Mouse (Mus musculus) cerebellum, postnatal 4 days (tissue): Measurements from ENCODE around the gene Fam219a.

Source experiments
- DNase-seq, 2 experiments: peaks; one replicate each; pipeline ENCODE4 v3.0.0; 2022; ENCODE audit warnings: low spot score in 2 of 2, mixed read lengths in 1 of 2

The Fam219a gene

DNA sequence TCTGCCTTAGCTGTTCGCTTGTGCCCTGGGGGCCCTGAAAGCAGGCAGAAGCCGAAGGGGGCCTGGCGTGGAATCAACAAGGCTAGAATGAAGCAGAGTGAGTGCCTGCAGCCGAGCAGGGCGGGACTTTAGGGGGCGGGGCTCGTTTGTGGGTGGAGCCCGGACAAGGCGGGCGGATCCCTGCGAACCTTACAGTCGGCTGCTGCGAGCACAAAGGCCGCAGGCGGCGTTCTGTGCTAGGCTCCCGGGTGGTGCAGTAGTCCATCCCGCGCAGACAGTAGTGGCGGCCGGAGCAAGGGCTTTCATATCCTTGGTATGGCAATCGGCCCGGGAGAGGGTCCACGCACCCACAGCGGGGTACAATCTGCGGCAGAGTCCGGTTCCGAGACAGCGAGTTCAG is 62.4 kb downstream of the Fam219a start:
- DNase-seq, result peak; percentile 72 to 85

DNA sequence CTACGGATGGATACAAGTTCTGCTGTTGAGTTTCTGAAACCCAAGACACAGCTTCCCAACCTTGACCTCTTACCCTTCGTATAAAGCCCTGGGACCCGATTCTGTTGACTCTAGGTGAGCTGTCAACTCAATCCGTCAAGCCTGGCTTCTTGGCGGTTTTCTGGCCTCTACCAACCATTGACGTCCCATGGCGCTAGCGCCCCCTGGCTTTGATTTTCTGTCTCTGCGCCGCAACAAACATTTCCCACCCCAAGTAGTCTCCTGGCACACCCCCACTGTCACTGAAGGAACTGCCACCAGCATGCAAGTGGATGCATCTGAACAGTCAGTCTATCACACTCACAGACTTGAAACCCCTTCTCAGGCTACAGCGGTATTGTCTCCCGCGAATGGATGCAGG is 63.2 kb downstream of the Fam219a start:
- peak in 1 of 2 experiments; percentile 65 for DNase-seq

- DNase-seq, result no peak
These were observed 64.2 kb downstream of the Fam219a start for GRCm38 (mm10) chr4:41505131-41505551.

DNA sequence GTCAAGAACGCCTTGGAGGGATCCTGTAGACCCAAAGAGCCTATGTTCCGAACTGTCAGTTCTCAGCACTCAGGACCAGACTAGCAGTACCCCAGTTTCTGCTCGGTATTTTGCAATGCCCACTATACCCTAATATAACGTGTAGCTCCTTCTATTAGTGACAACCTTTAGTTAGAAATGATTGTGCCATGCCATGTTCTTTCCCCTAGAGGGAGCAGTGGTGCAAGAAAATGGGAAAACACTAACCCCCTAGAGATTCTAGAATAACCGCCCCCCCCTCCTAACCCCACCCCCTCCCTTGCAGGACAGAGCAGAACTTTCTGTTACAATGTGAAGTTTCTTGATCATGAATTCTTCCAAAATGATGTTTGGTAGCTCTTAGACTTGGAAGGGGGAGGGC is 65.0 kb downstream of the Fam219a start:
- no peak for DNase-seq

DNA sequence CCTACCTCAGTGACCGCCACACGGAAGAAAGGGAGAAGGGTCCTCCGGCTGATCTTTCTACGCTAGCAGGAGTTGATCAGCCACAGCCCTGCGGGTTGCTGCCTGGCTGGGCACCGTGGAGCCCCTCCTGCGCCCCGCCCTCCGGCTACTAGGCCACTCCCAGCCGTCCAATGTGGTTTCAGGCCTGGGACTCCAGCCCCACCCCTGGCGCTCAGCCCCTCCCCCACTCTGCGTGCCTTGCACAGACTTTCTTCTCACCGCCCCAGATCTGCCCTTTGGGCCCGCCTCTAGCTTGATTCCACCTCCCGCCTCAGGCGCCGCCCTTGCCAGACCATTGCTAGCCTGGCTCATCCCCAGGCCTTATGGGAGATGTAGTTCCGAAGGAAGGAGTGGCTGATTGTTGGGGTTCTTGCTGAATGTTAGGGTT is 66.3 kb downstream of the Fam219a start, which contains the start of gene AI464131:
Gene AI464131, minus strand, starts transcription at position 91 of the 427 bp plus-strand sequence.
- peak; percentile 95 to 97 for DNase-seq

DNA sequence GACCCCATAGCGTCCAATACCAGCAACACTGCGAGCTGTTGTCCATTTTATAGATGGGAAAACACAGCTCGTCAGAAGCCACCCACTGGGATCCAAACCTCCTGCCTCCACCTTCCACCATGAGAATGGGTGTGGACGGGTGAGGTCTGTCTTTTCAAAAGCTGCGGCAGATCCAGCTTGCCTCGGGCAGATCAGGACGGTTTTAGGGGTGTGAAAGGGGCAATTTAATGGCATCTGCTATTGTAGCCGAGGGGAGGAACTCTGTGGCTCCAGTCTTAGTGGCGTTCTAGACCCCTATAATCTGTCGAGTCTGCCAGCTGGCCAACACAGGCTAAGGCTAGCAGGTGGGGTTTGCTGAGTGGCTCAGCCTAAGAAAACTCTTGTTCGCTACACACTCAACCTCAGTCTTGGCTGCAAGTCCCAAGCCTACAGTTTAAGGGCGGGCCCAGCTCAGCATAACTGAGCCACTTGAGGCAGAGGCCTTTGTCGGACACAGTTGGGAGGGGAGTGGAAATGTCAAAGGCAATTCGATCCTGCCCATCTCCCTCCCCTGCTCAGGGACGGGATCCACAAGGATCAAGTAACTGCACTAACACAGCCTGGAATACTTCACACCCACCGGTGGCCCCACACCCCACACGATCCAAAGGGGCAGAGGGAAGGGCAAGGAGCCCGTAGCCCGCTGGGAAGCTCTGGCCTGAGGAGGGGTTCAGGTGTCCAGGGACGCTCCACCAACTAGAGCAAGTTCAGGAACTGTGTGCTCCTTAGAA is 67.0 kb downstream of the Fam219a start:
- no peak for DNase-seq

DNA sequence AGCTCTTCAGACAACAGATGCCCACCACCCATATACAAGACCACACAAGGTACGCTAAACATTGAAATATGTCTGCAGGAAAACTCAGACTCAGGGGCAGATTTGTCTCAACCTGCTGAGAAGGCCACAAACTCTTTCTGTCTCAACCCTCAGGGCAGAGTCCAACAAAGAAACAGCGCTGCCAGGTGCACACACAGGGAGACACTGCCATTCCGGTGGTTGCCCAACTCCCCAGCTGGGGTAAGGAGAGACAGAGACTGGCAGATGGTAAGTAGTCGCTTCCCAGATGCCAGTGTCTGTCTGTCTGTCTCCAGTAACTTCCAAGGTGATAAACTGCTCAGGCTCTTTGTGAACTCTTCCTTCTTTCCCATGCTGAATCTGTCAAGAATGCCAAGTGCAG is 68.6 kb downstream of the Fam219a start:
- no peak for DNase-seq

DNA sequence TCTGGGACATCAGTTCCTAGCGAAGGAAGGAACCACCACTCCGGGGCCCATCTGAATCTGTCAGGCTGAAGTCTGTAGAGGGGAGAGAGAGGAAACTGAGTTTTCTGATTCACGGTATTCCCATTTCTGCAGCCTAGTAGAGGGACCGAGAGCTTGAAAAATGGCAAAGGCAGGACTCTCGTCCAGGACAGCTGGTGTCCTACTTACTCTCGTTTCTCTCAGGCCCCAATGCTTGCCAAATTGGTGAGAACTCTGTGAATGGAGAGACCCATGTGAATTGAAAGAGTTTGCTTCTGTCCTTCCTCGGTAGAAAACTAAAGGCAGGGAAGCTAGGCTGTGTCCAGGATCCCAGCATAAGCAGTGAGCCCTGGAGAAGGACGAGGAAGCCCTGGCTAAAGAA is 69.7 kb downstream of the Fam219a start:
- DNase-seq, result no peak

GRCm38 (mm10) chr4:41498921-41499391 is 70.4 kb downstream of the Fam219a start:
- no peak for DNase-seq

DNA sequence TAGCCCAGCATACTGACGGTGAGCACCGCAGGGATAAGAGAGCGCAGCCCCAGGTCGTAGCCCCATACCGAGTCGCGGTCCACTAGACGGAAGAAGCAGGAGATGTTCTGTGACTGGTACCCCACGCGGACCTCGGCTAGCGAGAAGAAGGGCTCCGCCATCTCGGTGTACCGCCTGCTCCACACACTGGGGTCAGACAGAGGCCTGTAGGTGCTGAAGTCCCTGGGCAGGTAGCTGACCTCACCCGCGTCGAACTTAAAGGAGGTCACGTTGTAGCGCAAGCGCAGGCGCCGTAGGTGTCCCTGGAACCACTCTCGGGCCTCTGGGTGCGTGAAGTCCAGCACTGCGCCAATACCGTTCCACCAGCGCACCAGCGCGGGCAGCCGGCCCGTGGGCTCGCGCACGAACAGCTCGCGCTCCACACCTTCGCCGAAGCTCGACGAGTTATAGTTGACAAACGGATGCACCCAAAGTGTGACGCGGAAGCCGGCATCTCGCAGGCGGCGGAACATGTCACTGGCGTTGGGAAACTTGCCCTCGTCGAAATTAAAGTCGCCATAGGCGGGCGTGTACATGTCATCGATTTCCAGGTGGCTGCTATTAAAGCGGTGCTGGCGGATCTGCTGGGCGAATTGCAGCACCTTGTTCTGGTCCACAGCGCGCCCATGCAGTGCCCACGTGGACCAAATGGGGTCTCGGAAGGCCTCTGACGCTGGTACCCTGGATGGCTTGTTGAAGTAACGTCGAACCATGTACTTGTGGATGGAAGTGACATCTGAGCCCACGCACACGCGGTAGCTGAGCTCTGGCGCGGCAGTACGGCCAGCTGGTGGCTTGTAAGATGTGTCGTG is 71.1 kb downstream of the Fam219a start:
- DNase-seq, result no peak

GRCm38 (mm10) chr4:41497579-41497978 is 71.8 kb downstream of the Fam219a start:
- DNase-seq, result peak in 1 of 2 experiments; percentile 52

DNA sequence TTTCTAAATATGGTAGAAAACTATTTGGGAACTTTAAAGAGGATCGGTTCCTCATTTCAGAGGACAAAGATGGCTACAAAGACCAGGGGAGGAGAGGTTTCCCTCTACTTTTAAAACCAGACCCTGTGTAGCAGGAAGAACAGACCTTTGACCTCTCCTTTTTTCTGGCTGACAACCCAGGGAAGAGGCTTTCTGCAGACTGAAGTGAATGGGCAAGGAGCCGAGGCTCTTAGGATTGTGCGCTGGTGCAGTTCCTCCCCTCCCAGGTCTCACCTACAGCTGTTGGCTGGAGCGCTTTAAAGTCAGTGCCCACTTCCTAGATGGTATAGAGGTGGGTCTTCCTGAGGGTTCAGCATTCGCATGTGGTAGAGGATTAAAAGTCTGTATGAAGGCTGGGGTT is 72.3 kb downstream of the Fam219a start:
- no peak for DNase-seq

DNA sequence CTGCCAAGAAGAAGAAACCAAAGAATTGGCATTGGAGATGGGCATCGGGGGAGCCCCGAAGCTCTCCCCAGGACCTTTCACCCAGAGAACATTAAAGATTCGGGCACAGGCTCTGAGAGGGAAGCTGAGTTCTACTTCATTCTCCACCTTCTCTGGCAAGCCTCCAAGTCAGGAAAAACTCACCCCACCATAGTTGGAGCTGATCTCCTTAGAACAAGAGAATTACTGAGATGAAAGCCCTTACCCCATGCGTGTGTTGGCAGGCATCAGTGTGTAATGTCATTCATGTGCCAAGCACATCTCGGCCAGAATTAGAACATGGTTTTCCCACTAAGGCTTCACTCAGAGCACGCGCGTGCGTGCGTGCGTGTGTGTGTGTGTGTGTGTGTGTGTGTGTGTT is 73.5 kb downstream of the Fam219a start:
- peak in 1 of 2 experiments; percentile 46 for DNase-seq

DNA sequence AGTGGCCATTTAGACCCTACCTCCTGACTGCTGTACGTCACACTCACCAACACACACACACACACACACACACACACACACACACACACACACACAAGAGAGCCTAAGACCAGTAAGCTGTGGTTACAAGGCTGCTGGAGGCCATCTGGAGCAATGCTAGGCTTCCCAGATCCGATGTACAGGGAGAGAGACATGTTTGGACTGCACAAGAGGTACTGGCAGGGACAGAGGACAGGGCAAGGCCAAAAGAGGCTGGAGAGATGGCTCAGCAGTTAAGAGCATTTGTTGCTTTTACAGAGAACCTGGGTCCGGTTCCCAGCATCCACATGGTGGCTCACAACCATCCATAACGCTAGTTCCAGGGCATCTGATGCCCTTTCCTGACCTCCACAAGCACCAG is 74.3 kb downstream of the Fam219a start:
- no peak for DNase-seq

DNA sequence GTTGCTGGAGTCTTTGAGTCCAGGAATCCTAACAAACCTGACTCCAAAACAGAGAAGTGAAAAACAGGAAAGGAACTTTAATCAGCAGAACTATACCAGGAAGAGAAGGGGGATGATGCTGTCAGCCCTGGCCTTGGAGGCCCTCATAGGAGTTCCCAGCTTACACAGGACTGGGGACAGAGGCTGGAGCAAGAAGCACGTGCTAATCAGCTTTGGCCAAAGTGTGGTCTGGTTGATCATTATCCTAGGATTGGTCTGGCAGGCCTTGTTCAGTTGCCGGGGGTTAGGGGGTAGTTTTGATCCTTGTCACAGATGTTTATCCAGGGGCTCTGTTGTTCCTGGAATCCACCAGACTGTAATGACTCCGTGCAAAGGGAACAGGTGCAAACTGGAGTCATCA is 75.0 kb downstream of the Fam219a start:
- no peak for DNase-seq

DNA sequence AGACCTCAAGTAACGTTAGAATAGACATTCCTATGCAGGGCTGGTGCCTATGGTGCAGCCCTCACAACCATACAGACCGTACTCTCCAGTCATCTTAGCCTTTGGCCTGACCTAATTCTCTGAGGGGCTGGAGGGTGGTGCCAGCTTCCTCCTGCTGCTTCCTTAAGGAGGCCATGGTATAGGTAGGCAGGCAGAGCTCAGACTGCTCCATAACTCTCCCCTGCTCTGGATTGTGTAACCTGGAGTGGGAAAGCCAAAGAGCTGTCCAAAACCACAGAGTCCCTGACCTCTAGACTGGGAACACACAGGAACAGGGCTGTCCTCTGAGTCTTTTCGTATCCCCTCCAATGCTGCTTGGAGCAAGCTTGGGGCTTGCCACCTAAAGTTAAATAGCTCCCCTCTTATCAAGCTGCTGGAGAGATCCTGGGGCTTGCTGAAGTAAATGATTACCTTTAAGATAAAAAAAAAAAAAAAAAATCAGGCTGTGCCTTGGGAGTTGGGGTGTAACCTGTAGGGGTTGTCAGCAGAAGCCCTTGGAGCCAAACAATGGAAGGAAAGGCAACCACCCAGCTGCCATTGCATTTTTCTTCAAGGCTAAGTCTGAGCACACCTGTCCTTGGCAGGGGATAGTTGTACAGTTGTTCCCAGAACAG is 75.7 kb downstream of the Fam219a start:
- DNase-seq, result no peak

DNA sequence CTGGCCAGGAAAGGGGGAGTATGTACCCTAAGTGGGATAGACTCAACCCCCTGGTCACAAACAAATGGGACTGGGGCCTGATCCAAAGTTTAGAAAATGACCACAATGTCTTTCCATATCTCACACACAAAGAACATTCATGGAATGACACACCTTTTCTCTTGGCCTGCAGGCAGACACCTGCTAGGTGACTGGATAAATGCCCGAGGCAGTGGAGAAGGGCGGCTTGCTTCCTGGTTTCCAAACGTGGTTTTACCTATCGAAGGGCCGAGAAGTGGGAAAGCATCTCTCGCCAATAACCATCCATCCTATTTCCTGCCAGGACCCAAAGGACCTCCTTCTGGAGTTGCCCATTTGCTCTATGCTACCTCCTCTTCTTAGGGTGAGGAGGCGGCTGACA is 76.4 kb downstream of the Fam219a start:
- DNase-seq, result no peak

- no peak for DNase-seq
These were observed 87.7 kb downstream of the Fam219a start for GRCm38 (mm10) chr4:41481601-41482017.

- DNase-seq, result no peak
These were observed 89.1 kb downstream of the Fam219a start for GRCm38 (mm10) chr4:41480254-41480653.

- DNase-seq, result no peak
These were observed 89.9 kb downstream of the Fam219a start for GRCm38 (mm10) chr4:41479456-41479804.

DNA sequence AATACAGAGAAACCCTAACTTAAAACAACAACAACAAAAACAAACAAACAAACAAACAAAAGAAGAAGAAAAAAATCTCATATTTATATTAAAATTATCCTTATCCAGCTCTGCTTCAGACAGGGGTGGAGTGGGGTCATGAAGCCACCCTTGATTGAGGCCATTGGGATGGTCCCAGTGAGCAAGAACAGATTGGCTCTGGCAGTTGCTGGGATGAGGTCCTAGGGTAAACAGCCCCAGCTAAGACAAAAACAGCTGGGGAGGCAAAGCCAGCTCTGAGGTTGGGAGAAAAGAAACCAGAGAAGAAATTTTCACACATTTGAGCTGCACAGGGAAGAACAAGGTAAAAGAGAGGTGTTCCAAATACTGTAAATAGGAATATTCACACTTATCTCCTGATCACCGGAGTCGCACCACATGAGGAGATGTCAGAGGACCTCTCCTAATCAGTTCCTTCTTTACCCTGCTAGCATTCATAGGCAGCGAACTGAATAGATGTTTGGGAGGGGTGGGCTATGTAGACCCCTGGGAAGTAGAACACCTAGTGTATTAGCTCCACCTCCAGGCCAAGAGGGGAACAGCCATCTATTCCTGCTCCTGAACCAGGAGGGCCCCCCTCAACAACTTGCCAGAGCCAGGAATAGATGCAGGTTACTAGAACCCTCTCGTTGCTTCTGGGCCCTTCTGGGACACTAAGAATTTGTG is 90.4 kb downstream of the Fam219a start:
- DNase-seq, result no peak
